8 mouse cellular contexts compared by ENCODE assay signal in genomic region chr17:49968467-49969207, GRCm38 (mm10).
A peak's percentile ranks its signal among the peaks of the same experiment; 100 is the strongest.
DNase-seq lines count a peak whose midpoint lies in the region; ATAC-seq and TF ChIP-seq lines count a peak whose summit lies in the region.

No protein-coding gene starts in this region.

- H3K9ac ChIP-seq in kidney, postnatal 0 days (ENCODE audit: low read depth, low read length): no peak overlapping the region
- no peak overlapping the region for H3K9ac ChIP-seq in liver, embryonic 14.5 days (replicated peaks)
- no peak overlapping the region for H3K9ac ChIP-seq in neural tube, embryonic 11.5 days (ENCODE audit: low read length)

- no peak overlapping the region for H3K4me2 ChIP-seq in kidney, postnatal 0 days (ENCODE audit: low read length)
- peak overlapping the region; percentile 47 for H3K4me2 ChIP-seq in liver, embryonic 14.5 days (ENCODE audit: low read depth)
- no peak overlapping the region for H3K4me2 ChIP-seq in neural tube, embryonic 11.5 days (ENCODE audit: low read depth)

- peak; percentile 40; the same call in 1 of the 2 replicates for TF ChIP-seq EP300 in liver, embryonic 14.5 days (IDR thresholded peaks at IDR 0.05; ENCODE audit: low read depth)

- no peak overlapping the region for H3K4me3 ChIP-seq in kidney, postnatal 0 days (replicated peaks; ENCODE audit: low read depth, low read length)
- H3K4me3 ChIP-seq in liver, embryonic 14.5 days (ENCODE audit: insufficient read depth in 1 of 2, low read depth in 2 of 2, low read length in 2 of 2): no peak overlapping the region; a peak in 1 of 4 replicates
- no peak overlapping the region for H3K4me3 ChIP-seq in neural tube, embryonic 11.5 days (ENCODE audit: low read depth, low read length)

- H3K4me1 ChIP-seq in kidney, postnatal 0 days (replicated peaks; ENCODE audit: insufficient read depth, low read length): no peaks in the 10 kb centered on the region
- peaks cover 7% of the 10 kb centered on the region in 2 experiments for H3K4me1 ChIP-seq in liver, embryonic 14.5 days (replicated peaks; ENCODE audit: control insufficient read depth in 2 of 2, insufficient read depth in 2 of 2, low read length in 1 of 2)
- no peaks in the 10 kb centered on the region for H3K4me1 ChIP-seq in neural tube, embryonic 11.5 days (ENCODE audit: control insufficient read depth, insufficient read depth, low read length)

- peaks cover 6% of the 10 kb centered on the region for H3K27me3 ChIP-seq in Patski
- H3K27me3 ChIP-seq in kidney, postnatal 0 days (ENCODE audit: insufficient read depth, low read length): no peaks in the 10 kb centered on the region
- no peaks in the 10 kb centered on the region for H3K27me3 ChIP-seq in liver, embryonic 14.5 days (ENCODE audit: control insufficient read depth, insufficient read depth, low read length)
- H3K27me3 ChIP-seq in neural tube, embryonic 11.5 days (ENCODE audit: control insufficient read depth, insufficient read depth, low read length): no peaks in the 10 kb centered on the region

- WGBS in kidney, postnatal 0 days: 59% methylated on average over 9 of the region's 9 CpGs
- WGBS in liver, embryonic 14.5 days (ENCODE audit: insufficient replicate concordance): 17% methylated on average over 9 of the region's 9 CpGs
- 72% methylated on average over 9 of the region's 9 CpGs for WGBS in neural tube, embryonic 11.5 days

- POLR2A ChIA-PET in Patski (lab: Charles Lee): interaction anchor here (0.6 kb wide), 1 partner anchor 1705 kb away, joined by 3 read pairs; the partner anchor contains the start of gene Treml4

- no peaks in the 10 kb centered on the region for H3K9me3 ChIP-seq in kidney, postnatal 0 days (replicated peaks; ENCODE audit: low read length)
- no peaks in the 10 kb centered on the region for H3K9me3 ChIP-seq in liver, embryonic 14.5 days (ENCODE audit: control insufficient read depth, low read length)
- H3K9me3 ChIP-seq in neural tube, embryonic 11.5 days (ENCODE audit: control insufficient read depth, low read length): no peaks in the 10 kb centered on the region

- CTCF ChIA-PET in Patski (lab: Charles Lee): no interaction called here

- H3K36me3 ChIP-seq in kidney, postnatal 0 days (ENCODE audit: insufficient read depth, low read length): no peaks in the 10 kb centered on the region
- no peaks in the 10 kb centered on the region for H3K36me3 ChIP-seq in liver, embryonic 14.5 days (replicated peaks; ENCODE audit: control insufficient read depth, insufficient read depth, low read depth)
- no peaks in the 10 kb centered on the region for H3K36me3 ChIP-seq in neural tube, embryonic 11.5 days (ENCODE audit: control insufficient read depth, insufficient read depth, low read length)

- in situ Hi-C loops in Patski (cut with MboI; ENCODE audit: low pct_unique_long_range_greater_than_20kb): loop anchor here (10.0 to 25.0 kb wide), 3 partner anchors 276 to 994 kb away; no protein-coding TSS in a partner anchor

- peak; percentile 66 for DNase-seq in A20 (ENCODE audit: low read depth, low spot score)
- no peak for DNase-seq in Patski (ENCODE audit: low read depth, low spot score)
- DNase-seq in cerebellum, postnatal 14 days: peak; percentile 82 to 86
- DNase-seq in frontal cortex, postnatal 25 days (ENCODE audit: low spot score in 2 of 2): peak; percentile 28 to 39
- peak; percentile 87 for DNase-seq in kidney, postnatal 0 days (ENCODE audit: low spot score)
- DNase-seq in liver, embryonic 14.5 days (ENCODE audit: low read depth in 3 of 3, low spot score in 3 of 3): peak; percentile 46 to 63 (median 50)
- DNase-seq in neural tube, embryonic 11.5 days (ENCODE audit: low spot score): peak; percentile 44
- peak; percentile 77 for DNase-seq in thymus, postnatal 0 days (ENCODE audit: low spot score)

- peak; percentile 28 for TF ChIP-seq CTCF in Patski (IDR thresholded peaks at IDR 0.05)
- peak; percentile 76 for TF ChIP-seq CTCF in kidney, postnatal 0 days (IDR thresholded peaks at IDR 0.05; ENCODE audit: low read depth)
- peak; percentile 69 for TF ChIP-seq CTCF in liver, embryonic 14.5 days (IDR thresholded peaks at IDR 0.05; ENCODE audit: low read depth)

- ATAC-seq in Patski: no peak
- no peak for ATAC-seq in kidney, postnatal 0 days (replicated peaks; ENCODE audit: low FRiP score, low read depth)
- ATAC-seq in liver, embryonic 14.5 days (ENCODE audit: insufficient read depth): peak; percentile 73
- peak; percentile 50; the same call in 1 of the 2 replicates for ATAC-seq in neural tube, embryonic 11.5 days (ENCODE audit: insufficient read depth, low FRiP score, low TSS enrichment)

- H3K27ac ChIP-seq in kidney, postnatal 0 days: no peak overlapping the region
- no peak overlapping the region for H3K27ac ChIP-seq in liver, embryonic 14.5 days
- H3K27ac ChIP-seq in neural tube, embryonic 11.5 days (ENCODE audit: low read depth, low read length): no peak overlapping the region

Comparison
In these comparisons a context has a peak if more than half of its experiments do, and no peak if none do; other contexts are left out.
1. ATAC-seq: peak in liver, embryonic 14.5 days (single experiment) and neural tube, embryonic 11.5 days (single experiment); none in Patski (single experiment) and kidney, postnatal 0 days (single experiment).
2. Peak in every context shown above with its lines, with median percentiles within 50 percentile points of each other: CTCF ChIP-seq.